Mouse (Mus musculus) intestine, embryonic 16.5 days (tissue): Measurements from ENCODE around the gene Acat2. TPM values are rescaled to one million over a fixed set of nuclear protein-coding genes. Genes with fewer than 3 reads are reported as not detected.
A peak's percentile ranks its signal among the peaks of the same experiment; 100 is the strongest.

Experiments used
- ATAC-seq: fragments of 200-750 bp; cut with Nextera tagmentation; 2 replicates; pipeline ENCODE4 v1.8.0; 2017; ENCODE audit warnings: moderate TSS enrichment, moderate library complexity
- H3K27ac ChIP-seq: fragments of 300-500 bp; sonication (generic); 2 replicates; pipeline ENCODE4 v1.5.1; 2014; ENCODE audit warnings: mild to moderate bottlenecking, low read length
- H3K27me3 ChIP-seq: fragments of 300-500 bp; sonication (generic); replicated peaks from 2 replicates; pipeline ENCODE4 v1.6.1; 2014; ENCODE audit warnings: low read length, control low read depth, mixed read lengths; ENCODE audit not compliant: control insufficient read depth, insufficient read depth
- H3K36me3 ChIP-seq: fragments of 300-500 bp; sonication (generic); 2 replicates; pipeline ENCODE4 v1.6.1; 2014; ENCODE audit warnings: low read length, control low read depth; ENCODE audit not compliant: control insufficient read depth, insufficient read depth
- H3K4me1 ChIP-seq: fragments of 300-500 bp; sonication (generic); 2 replicates; pipeline ENCODE4 v1.6.1; 2014; ENCODE audit warnings: low read length, control low read depth, mixed read lengths; ENCODE audit not compliant: control insufficient read depth, insufficient read depth
- H3K4me2 ChIP-seq: fragments of 300-500 bp; sonication (generic); 2 replicates; pipeline ENCODE4 v1.6.1; 2014; ENCODE audit warnings: low read depth, low read length, control low read depth
- H3K4me3 ChIP-seq: fragments of 300-500 bp; sonication (generic); 2 replicates; pipeline ENCODE4 v1.5.1; 2014; ENCODE audit warnings: mild to moderate bottlenecking, low read length
- H3K9ac ChIP-seq: fragments of 300-500 bp; sonication (generic); 2 replicates; pipeline ENCODE4 v1.6.1; 2014; ENCODE audit warnings: low read depth, low read length
- H3K9me3 ChIP-seq: fragments of 300-500 bp; sonication (generic); 2 replicates; pipeline ENCODE4 v1.6.1; 2016; ENCODE audit warnings: low read length, control low read depth; ENCODE audit not compliant: control insufficient read depth
- WGBS: fragments of 180-500 bp; shearing (Covaris S2); extraction: QIAGEN DNeasy Blood & Tissue Kit; methylation state at CpG from one replicate; pipeline ENCODE4 v1.1.7; 2014; 5-methylcytosine and 5-hydroxymethylcytosine counted together
- polyA plus RNA-seq: library from polyadenylated mRNA; unstranded; fragments of >200 nt; fragmentation: Nextera tagmentation; extraction: Ambion mirVana; gene quantifications from 2 replicates; pipeline ENCODE4 v1.2.1, GENCODE M21; 2015

Gene Acat2
- polyA plus RNA-seq, 1 experiment from 2014 or later, result 253 TPM

- no peaks in the 10 kb centered on the region for H3K9me3 ChIP-seq
- H3K4me3 ChIP-seq, result peak overlapping the region; percentile 95
- H3K27ac ChIP-seq, result peak overlapping the region; percentile 91
- H3K36me3 ChIP-seq, result peaks cover 7% of the 10 kb centered on the region; the same call in 1 of the 2 replicates
- H3K27me3 ChIP-seq, result no peaks in the 10 kb centered on the region
- H3K4me1 ChIP-seq, result peaks cover 3% of the 10 kb centered on the region; the same call in 1 of the 2 replicates
- whole genome bisulfite sequencing, result under 1% methylated on average over 40 of the region's 40 CpGs
- peak; percentile 60 for ATAC-seq
- peak overlapping the region; percentile 98 for H3K9ac ChIP-seq
- H3K4me2 ChIP-seq, result peak overlapping the region; percentile 56
Observed at GRCm38 (mm10) chr17:12916588-12917380, 43.8 kb downstream of the Acat2 start.

- peak within 1 kb of the TSS; percentile 78 for H3K4me2 ChIP-seq
- peaks cover 5% of the 10 kb centered on the region; the same call in 1 of the 2 replicates for H3K36me3 ChIP-seq
- no peaks in the 10 kb centered on the region for H3K9me3 ChIP-seq
- ATAC-seq, result peak; percentile 100
- peak within 1 kb of the TSS; percentile 91 for H3K27ac ChIP-seq
- H3K9ac ChIP-seq, result peak within 1 kb of the TSS; percentile 98
- under 1% methylated on average over 56 of the region's 56 CpGs for WGBS
- H3K27me3 ChIP-seq, result no peaks in the 10 kb centered on the region
- H3K4me1 ChIP-seq, result peaks cover 3% of the 10 kb centered on the region; the same call in 1 of the 2 replicates
- H3K4me3 ChIP-seq, result peak within 1 kb of the TSS; percentile 95
Observed at GRCm38 (mm10) chr17:12915881-12916583, 44.5 kb downstream of the Acat2 start, which contains the start of gene Mrpl18. Mrpl18 (minus strand) TSS chr17:12916345.

- no peaks in the 10 kb centered on the region for H3K27me3 ChIP-seq
- no peaks in the 10 kb centered on the region for H3K9me3 ChIP-seq
- H3K4me3 ChIP-seq, result peak within 1 kb of the TSS; percentile 95
- H3K9ac ChIP-seq, result peak within 1 kb of the TSS; percentile 98
- WGBS, result 1% methylated on average over 18 of the region's 18 CpGs
- peaks cover 3% of the 10 kb centered on the region; the same call in 1 of the 2 replicates for H3K4me1 ChIP-seq
- peak; percentile 17 for ATAC-seq
- peak within 1 kb of the TSS; percentile 91 for H3K27ac ChIP-seq
- peak within 1 kb of the TSS; percentile 78 for H3K4me2 ChIP-seq
- H3K36me3 ChIP-seq, result peaks cover 5% of the 10 kb centered on the region; the same call in 1 of the 2 replicates
Observed at GRCm38 (mm10) chr17:12915488-12915880, 45.1 kb downstream of the Acat2 start, which contains the start of gene Tcp1. Tcp1 (plus strand) TSS chr17:12915701.

GRCm38 (mm10) chr17:12910391-12910790 is 50.2 kb downstream of the Acat2 start:
- no peak overlapping the region for H3K27ac ChIP-seq
- H3K4me2 ChIP-seq, result no peak overlapping the region
- H3K9ac ChIP-seq, result no peak overlapping the region
- H3K4me1 ChIP-seq, result peaks cover 3% of the 10 kb centered on the region; the same call in 1 of the 2 replicates
- peaks cover 5% of the 10 kb centered on the region; the same call in 1 of the 2 replicates for H3K36me3 ChIP-seq
- 87% methylated on average over 8 of the region's 8 CpGs for WGBS
- H3K4me3 ChIP-seq, result no peak overlapping the region
- no peaks in the 10 kb centered on the region for H3K9me3 ChIP-seq
- no peak for ATAC-seq
- H3K27me3 ChIP-seq, result no peaks in the 10 kb centered on the region

- Histone ChIP-seq H3K27ac (no peak within 1 kb of the TSS), H3K27me3 (no peaks in the 10 kb centered on the region), H3K36me3 (peaks cover 7% of the 10 kb centered on the region; the same call in 1 of the 2 replicates), H3K4me3 (no peak within 1 kb of the TSS), H3K9ac (no peak within 1 kb of the TSS), H3K4me2 (no peak within 1 kb of the TSS), H3K9me3 (no peaks in the 10 kb centered on the region), H3K4me1 (no peaks in the 10 kb centered on the region)
- WGBS, result 79% methylated on average over 35 of the region's 35 CpGs
- no peak for ATAC-seq
Observed at GRCm38 (mm10) chr17:12909361-12910280, 50.9 kb downstream of the Acat2 start, which contains the start of gene Pnldc1. Pnldc1 (minus strand) TSS chr17:12910230.

GRCm38 (mm10) chr17:12906436-12906835 is 54.1 kb downstream of the Acat2 start:
- 81% methylated on average over 9 of the region's 9 CpGs for WGBS
- H3K36me3 ChIP-seq, result 0 out of 2 replicates have a peak, but pooled peaks cover 3% of the 10 kb centered on the region
- ATAC-seq, result no peak

GRCm38 (mm10) chr17:12905810-12906209 is 54.7 kb downstream of the Acat2 start:
- no peak overlapping the region for H3K27ac ChIP-seq
- 0 out of 2 replicates have a peak, but pooled peaks cover 3% of the 10 kb centered on the region for H3K36me3 ChIP-seq
- WGBS, result 92% methylated on average over 4 of the region's 4 CpGs
- H3K4me3 ChIP-seq, result no peak overlapping the region
- H3K9ac ChIP-seq, result no peak overlapping the region
- no peaks in the 10 kb centered on the region for H3K9me3 ChIP-seq
- no peaks in the 10 kb centered on the region for H3K4me1 ChIP-seq
- H3K27me3 ChIP-seq, result no peaks in the 10 kb centered on the region
- H3K4me2 ChIP-seq, result no peak overlapping the region
- ATAC-seq, result no peak

More at GRCm38 (mm10) chr17:12906436-12906835, 54.1 kb downstream of the Acat2 start:
- Histone ChIP-seq H3K4me3 (no peak overlapping the region), H3K27me3 (no peaks in the 10 kb centered on the region), H3K4me2 (no peak overlapping the region), H3K9me3 (no peaks in the 10 kb centered on the region), H3K9ac (no peak overlapping the region), H3K27ac (no peak overlapping the region), H3K4me1 (no peaks in the 10 kb centered on the region)

- H3K36me3 ChIP-seq, result 0 out of 2 replicates have a peak, but pooled peaks cover 3% of the 10 kb centered on the region
- no peaks in the 10 kb centered on the region for H3K9me3 ChIP-seq
- no peaks in the 10 kb centered on the region for H3K4me1 ChIP-seq
- 81% methylated on average over 1 of the region's 1 CpGs for WGBS
- no peak overlapping the region for H3K27ac ChIP-seq
- H3K4me3 ChIP-seq, result no peak overlapping the region
- H3K27me3 ChIP-seq, result no peaks in the 10 kb centered on the region
- no peak overlapping the region for H3K4me2 ChIP-seq
- no peak for ATAC-seq
- H3K9ac ChIP-seq, result no peak overlapping the region
Observed at GRCm38 (mm10) chr17:12904349-12904748, 56.2 kb downstream of the Acat2 start.
